Mouse (Mus musculus): ENCODE measurements around the gene Tcte2.

DNA sequence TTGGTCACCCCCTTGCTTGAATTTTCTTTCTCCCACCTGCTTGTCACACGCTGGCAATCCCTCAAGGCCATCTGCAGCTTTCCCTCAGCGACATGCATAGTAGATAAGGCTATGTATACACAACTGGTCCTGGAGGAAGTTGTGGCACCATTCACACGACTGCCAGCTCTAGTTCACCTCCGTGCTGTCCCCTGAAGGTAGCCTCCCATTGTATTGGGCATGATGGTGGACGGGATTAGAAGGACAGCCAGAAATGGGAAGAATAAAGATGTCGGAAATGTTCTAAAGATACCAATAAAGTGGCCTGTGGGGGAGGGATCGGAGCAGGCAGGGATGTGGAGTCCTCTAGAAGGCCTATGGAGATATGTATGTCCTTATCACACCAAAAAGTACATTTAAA lies 20.0 kb downstream of the Tcte2 start:
- no peak for TF ChIP-seq CTCF (IDR thresholded peaks at IDR 0.05; ENCODE audit: borderline replicate concordance, insufficient read depth, low read depth, low read length)
- TF ChIP-seq POLR2A (IDR thresholded peaks at IDR 0.05; ENCODE audit: borderline replicate concordance, insufficient read depth, low read length), result no peak

All from cerebellum, adult 2 months (tissue).